Mouse (Mus musculus) E14TG2a.4 (cell line): ENCODE results near the gene Prm2.

Experiments used
- H3K27me3 ChIP-seq: 2 replicates; pipeline ENCODE4 v1.6.1; 2014; ENCODE audit warnings: low read length, control low read depth; ENCODE audit not compliant: insufficient read depth
- H3K36me3 ChIP-seq: 2 replicates; pipeline ENCODE4 v1.6.1; 2014; ENCODE audit warnings: low read length, control low read depth; ENCODE audit not compliant: insufficient read depth
- H3K4me1 ChIP-seq: replicated peaks from 2 replicates; pipeline ENCODE4 v1.6.1; 2014; ENCODE audit warnings: low read depth, low read length, control low read depth
- H3K4me3 ChIP-seq: replicated peaks from 2 replicates; pipeline ENCODE4 v1.5.1; 2014; ENCODE audit warnings: mild to moderate bottlenecking, low read length
- H3K9me3 ChIP-seq: 2 replicates; pipeline ENCODE4 v1.6.1; 2014; ENCODE audit warnings: low read length, control low read depth
- CTCF ChIP-seq: conservative IDR thresholded peaks from 2 replicates; pipeline ENCODE4 v1.5.1; 2014; ENCODE audit warnings: low read length
- NANOG ChIP-seq: IDR thresholded peaks from 2 replicates; pipeline ENCODE4 v1.6.1; 2014; ENCODE audit warnings: borderline replicate concordance, low read length, mixed read lengths
- POU5F1 ChIP-seq: IDR thresholded peaks from 2 replicates; pipeline ENCODE4 v1.6.1; 2014; ENCODE audit warnings: low read length, borderline replicate concordance

Prm2 gene

DNA sequence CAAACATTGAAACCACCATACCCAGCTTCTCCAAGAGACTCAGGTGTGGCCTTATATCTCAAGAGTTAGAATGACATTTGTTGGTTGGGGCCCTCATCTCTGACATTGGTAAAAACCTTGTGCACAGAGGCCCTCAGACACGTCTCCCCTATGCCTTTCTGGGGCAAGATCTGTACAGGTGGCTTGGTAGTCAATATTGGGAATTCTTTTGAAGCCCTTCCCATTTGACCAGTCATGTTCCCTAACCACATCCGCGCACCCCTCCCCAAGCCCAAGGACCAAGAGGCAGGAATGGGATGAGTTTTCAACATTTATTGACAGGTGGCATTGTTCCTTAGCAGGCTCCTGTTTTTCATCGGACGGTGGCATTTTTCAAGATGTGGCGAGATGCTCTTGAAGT, at the start of gene Prm2:
Prm2 (minus strand) TSS at position 101 of the 400 bp plus-strand sequence.
- peaks cover 51% of the 10 kb centered on the region for H3K27me3 ChIP-seq
- no peak for TF ChIP-seq CTCF
- TF ChIP-seq POU5F1, result no peak
- no peak for TF ChIP-seq NANOG

DNA sequence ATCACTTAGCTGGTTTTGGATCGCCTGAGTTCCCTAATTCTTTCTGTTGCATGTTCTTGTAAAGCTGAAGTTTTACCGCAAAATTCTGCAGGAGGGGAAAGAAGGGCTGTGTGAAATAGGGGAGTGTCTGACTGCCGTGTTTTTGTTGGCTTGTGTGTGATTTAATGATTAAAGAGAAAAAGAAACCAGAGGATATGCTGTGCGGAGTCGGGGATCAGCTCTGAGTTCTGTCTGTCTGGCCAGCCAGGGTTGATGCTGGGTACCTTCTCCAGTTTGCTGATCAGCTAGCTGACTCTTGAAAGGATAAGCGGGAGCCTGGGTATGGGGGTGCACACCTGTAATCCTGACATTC, 48.4 kb upstream of the Prm2 start:
- Histone ChIP-seq H3K4me3 (peak overlapping the region; percentile 63), H3K4me1 (peaks cover 51% of the 10 kb centered on the region), H3K27me3 (no peaks in the 10 kb centered on the region), H3K9me3 (no peaks in the 10 kb centered on the region), H3K36me3 (peaks cover 12% of the 10 kb centered on the region)
- no peak for TF ChIP-seq CTCF
- no peak for TF ChIP-seq POU5F1
- TF ChIP-seq NANOG, result no peak

More for the DNA sequence above, at the start of gene Prm2:
- H3K4me3 ChIP-seq, result no peak within 1 kb of the TSS
- H3K9me3 ChIP-seq, result no peaks in the 10 kb centered on the region
- no peaks in the 10 kb centered on the region for H3K36me3 ChIP-seq
- H3K4me1 ChIP-seq, result peaks cover 4% of the 10 kb centered on the region; the same call in 1 of the 2 replicates

DNA sequence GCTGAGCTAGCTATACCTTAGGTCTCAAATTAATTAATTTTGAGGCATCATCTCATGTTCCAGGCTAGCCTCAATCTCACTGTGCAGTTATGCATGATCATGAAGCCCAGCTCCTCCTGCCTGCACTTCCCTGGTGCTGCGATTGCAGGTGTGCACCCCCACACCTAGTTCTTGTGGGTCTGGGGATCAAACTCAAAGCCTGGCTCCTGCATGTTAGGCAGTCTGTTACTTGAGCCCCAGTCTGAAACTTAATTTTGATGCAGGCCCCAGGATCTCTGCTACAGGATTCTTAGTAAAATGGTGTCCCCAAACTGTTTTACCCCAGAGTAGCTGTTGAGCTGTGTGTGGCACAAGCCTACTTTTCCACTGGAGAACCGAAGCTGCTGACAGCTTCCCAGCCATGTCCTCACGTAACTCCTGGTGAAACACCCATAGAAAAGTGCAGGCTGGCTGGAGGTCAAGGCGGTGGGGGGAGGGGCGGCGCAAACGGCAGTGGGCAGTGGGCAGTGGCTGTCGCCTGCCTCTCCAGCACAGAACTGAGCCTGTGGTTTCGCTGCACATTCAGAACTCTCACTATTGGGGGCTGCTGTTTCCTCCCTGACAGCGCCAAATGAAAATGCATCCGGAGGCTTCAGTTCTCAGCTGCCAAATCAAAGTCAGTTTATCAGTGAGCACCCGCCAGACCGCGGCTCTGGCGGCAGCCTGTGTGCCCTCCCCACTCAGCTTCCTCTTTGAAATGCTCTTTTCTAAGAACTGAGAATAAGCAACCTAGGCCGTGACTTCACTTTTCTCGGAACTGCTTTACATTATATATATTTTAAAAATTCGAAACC, 47.8 kb upstream of the Prm2 start:
- H3K4me1 ChIP-seq, result peaks cover 55% of the 10 kb centered on the region
- TF ChIP-seq POU5F1 (no peak), NANOG (no peak), CTCF (no peak)
- H3K36me3 ChIP-seq, result peaks cover 12% of the 10 kb centered on the region
- no peaks in the 10 kb centered on the region for H3K9me3 ChIP-seq
- no peaks in the 10 kb centered on the region for H3K27me3 ChIP-seq
- peak overlapping the region; percentile 63 for H3K4me3 ChIP-seq

DNA sequence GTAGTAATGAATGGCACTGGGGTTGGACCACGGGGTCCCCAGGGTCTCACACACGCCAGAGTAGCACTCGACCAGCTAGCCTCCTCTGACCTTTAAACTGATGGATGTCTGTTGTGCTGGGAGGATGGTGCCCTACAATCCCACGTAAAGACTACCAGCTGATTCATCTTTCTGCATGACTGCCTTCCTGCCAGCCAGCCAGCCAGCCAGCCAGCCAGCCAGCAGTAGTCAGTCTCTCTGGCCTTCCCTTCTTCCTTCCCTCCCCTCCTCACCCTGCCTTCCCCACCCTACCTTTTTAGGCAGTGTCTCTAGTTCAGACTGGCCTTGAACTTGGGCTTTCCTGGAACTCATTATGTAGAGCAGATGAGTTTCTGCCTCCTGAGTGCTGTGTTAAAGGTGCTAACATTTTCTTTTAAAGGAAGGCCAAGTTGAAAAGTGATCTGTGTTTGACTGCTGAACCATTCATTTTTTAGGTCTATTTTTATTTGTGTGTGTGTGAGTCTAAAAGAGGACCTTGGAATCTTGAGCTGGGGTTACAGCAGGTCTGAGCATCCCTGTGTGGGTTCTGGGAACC, 46.4 kb upstream of the Prm2 start:
- Histone ChIP-seq H3K4me3 (no peak overlapping the region), H3K27me3 (no peaks in the 10 kb centered on the region), H3K4me1 (peaks cover 60% of the 10 kb centered on the region), H3K9me3 (no peaks in the 10 kb centered on the region), H3K36me3 (peaks cover 22% of the 10 kb centered on the region)
- TF ChIP-seq CTCF, result no peak

GRCm38 (mm10) chr16:10840018-10840417, 44.1 kb upstream of the Prm2 start:
- TF ChIP-seq NANOG (no peak), CTCF (no peak), POU5F1 (no peak)
- Histone ChIP-seq H3K4me1 (peaks cover 57% of the 10 kb centered on the region), H3K36me3 (peaks cover 34% of the 10 kb centered on the region), H3K27me3 (no peaks in the 10 kb centered on the region), H3K4me3 (no peak overlapping the region), H3K9me3 (no peaks in the 10 kb centered on the region)

DNA sequence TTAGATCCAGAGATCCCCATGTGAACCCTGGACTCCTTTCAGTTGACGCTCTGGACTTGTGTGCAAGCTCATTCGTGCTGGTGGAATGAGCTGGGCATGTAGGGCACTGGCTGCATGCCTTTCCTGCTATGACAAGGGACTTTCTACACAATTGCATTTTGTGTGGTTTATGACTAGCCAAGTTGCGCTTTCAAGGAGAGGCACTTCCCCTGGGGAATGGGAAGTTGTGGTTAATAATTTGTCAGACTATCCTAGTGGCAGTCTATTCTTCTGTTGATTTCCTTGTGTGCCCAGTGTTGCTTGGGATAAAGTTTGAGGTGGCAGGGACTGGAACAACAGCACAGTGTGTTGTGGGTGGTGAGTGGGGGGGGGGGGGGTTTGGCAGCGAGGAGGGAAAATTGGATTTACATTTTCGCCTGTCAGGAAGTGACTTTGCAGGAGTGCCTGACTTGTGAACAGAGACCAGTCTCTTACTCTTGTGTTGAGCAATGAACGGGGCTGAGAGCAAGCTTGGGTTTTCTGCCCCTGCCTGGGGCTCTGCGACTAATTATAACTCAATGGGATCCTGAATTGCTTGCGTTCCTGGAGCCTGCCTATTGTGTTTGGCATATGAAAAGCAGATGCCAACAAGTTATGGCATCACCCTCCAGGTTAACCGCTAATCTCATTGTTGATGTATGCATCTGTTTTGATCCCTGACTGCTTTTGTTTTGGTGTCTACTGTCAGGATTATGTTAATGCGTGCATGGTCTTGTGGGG, 42.7 kb upstream of the Prm2 start:
- no peaks in the 10 kb centered on the region for H3K9me3 ChIP-seq
- H3K27me3 ChIP-seq, result no peaks in the 10 kb centered on the region
- H3K36me3 ChIP-seq, result peaks cover 34% of the 10 kb centered on the region
- H3K4me3 ChIP-seq, result no peak overlapping the region
- TF ChIP-seq POU5F1, result no peak
- no peak for TF ChIP-seq CTCF
- no peak for TF ChIP-seq NANOG
- H3K4me1 ChIP-seq, result peaks cover 57% of the 10 kb centered on the region

DNA sequence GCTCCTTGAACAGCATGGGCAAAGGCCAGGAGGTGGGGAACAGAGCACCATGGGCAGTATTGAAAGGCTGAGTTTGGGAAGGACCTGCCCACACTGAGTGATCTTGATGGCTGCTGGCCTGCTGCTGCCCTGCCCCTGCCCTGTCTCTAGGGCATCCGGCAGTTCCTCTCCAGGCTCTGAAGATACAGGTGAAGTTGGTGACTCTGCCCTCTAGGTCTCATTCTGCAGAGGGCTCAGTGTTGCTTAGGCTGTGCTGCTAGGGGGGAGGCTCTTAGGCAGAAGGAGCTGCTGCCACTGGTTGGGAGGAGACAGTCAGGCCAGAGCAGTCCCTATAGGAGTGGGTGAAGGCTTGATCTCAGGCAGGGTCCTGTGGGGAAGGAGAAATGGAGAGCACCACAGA, 42.0 kb upstream of the Prm2 start:
- H3K4me1 ChIP-seq, result peaks cover 58% of the 10 kb centered on the region
- H3K27me3 ChIP-seq, result no peaks in the 10 kb centered on the region
- TF ChIP-seq CTCF, result no peak
- TF ChIP-seq NANOG, result no peak
- no peak for TF ChIP-seq POU5F1
- H3K9me3 ChIP-seq, result no peaks in the 10 kb centered on the region
- H3K36me3 ChIP-seq, result peaks cover 34% of the 10 kb centered on the region
- H3K4me3 ChIP-seq, result no peak overlapping the region

- Histone ChIP-seq H3K4me3 (no peak overlapping the region), H3K4me1 (peaks cover 60% of the 10 kb centered on the region), H3K27me3 (no peaks in the 10 kb centered on the region), H3K36me3 (peaks cover 34% of the 10 kb centered on the region), H3K9me3 (no peaks in the 10 kb centered on the region)
- TF ChIP-seq CTCF (no peak), NANOG (no peak)
Measured at GRCm38 (mm10) chr16:10837250-10837649, 41.3 kb upstream of the Prm2 start.

DNA sequence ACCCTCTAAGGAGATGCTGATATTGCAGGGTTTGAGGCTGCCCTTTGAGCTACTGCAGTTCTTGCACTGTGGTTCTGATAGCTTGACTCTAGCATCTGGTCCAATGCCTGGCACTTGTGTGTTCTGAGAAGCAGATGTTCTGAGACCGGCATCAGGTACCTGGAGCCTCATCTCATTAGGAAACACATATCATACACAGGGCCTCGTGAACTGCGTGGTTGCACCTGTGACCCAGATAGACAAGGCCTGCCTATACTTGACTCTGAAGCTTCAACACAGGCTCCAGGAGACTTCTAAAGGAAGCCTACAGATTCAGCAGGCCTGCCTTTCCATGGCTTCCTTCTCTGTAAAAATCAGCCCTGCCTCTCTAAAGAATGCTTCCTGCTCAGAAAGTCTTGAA, 40.5 kb upstream of the Prm2 start:
- no peaks in the 10 kb centered on the region for H3K27me3 ChIP-seq
- no peaks in the 10 kb centered on the region for H3K9me3 ChIP-seq
- H3K4me1 ChIP-seq, result peaks cover 59% of the 10 kb centered on the region
- peaks cover 34% of the 10 kb centered on the region for H3K36me3 ChIP-seq
- no peak overlapping the region for H3K4me3 ChIP-seq
- TF ChIP-seq NANOG, result no peak
- no peak for TF ChIP-seq CTCF
- TF ChIP-seq POU5F1, result no peak
